Mouse (Mus musculus): Measurements from ENCODE around the gene Chn2.
A peak's percentile ranks its signal among the peaks of the same experiment; 100 is the strongest.

The Chn2 gene

GRCm38 (mm10) chr6:54039357-54039804 is at the start of gene Chn2:
Chn2 (plus strand) TSS chr6:54039554.
- DNase-seq (ENCODE audit: low spot score in 2 of 2), result peak; percentile 36 to 58

- no peak for DNase-seq (ENCODE audit: low spot score in 2 of 2)
These were observed 47.0 kb upstream of the Chn2 start for GRCm38 (mm10) chr6:53992386-53992785.

- no peak for DNase-seq (ENCODE audit: low spot score in 2 of 2)
These were observed 43.8 kb upstream of the Chn2 start for GRCm38 (mm10) chr6:53995519-53995918.

- no peak for DNase-seq (ENCODE audit: low spot score in 2 of 2)
These were observed 43.0 kb upstream of the Chn2 start for GRCm38 (mm10) chr6:53996226-53996955.

GRCm38 (mm10) chr6:54005302-54005701 is 34.1 kb upstream of the Chn2 start:
- DNase-seq (ENCODE audit: low spot score in 2 of 2), result no peak

- no peak for DNase-seq (ENCODE audit: low spot score in 2 of 2)
These were observed 30.8 kb upstream of the Chn2 start for GRCm38 (mm10) chr6:54008448-54009120.

GRCm38 (mm10) chr6:54009293-54009692 is 30.1 kb upstream of the Chn2 start:
- no peak for DNase-seq (ENCODE audit: low spot score in 2 of 2)

GRCm38 (mm10) chr6:54010362-54010761 is 29.0 kb upstream of the Chn2 start:
- no peak for DNase-seq (ENCODE audit: low spot score in 2 of 2)

GRCm38 (mm10) chr6:54012163-54012562 is 27.2 kb upstream of the Chn2 start:
- no peak for DNase-seq (ENCODE audit: low spot score in 2 of 2)

GRCm38 (mm10) chr6:54018038-54018437 is 21.3 kb upstream of the Chn2 start:
- no peak for DNase-seq (ENCODE audit: low spot score in 2 of 2)

GRCm38 (mm10) chr6:54018861-54019260 is 20.5 kb upstream of the Chn2 start:
- DNase-seq (ENCODE audit: low spot score in 2 of 2), result no peak

GRCm38 (mm10) chr6:54021123-54021789 is 18.1 kb upstream of the Chn2 start:
- DNase-seq (ENCODE audit: low spot score in 2 of 2), result no peak

GRCm38 (mm10) chr6:54023846-54024245 is 15.5 kb upstream of the Chn2 start:
- DNase-seq (ENCODE audit: low spot score in 2 of 2), result no peak

- DNase-seq (ENCODE audit: low spot score in 2 of 2), result no peak
These were observed 10.6 kb upstream of the Chn2 start for GRCm38 (mm10) chr6:54028706-54029105.

- no peak for DNase-seq (ENCODE audit: low spot score in 2 of 2)
These were observed 9.0 kb upstream of the Chn2 start for GRCm38 (mm10) chr6:54030351-54030750.

- no peak for DNase-seq (ENCODE audit: low spot score in 2 of 2)
These were observed 8.6 kb upstream of the Chn2 start for GRCm38 (mm10) chr6:54030776-54031175.

- peak; percentile 58 to 72 for DNase-seq (ENCODE audit: low spot score in 2 of 2)
These were observed 4.9 kb upstream of the Chn2 start for GRCm38 (mm10) chr6:54034471-54034870.

GRCm38 (mm10) chr6:54035548-54035947 is 3.8 kb upstream of the Chn2 start:
- no peak for DNase-seq (ENCODE audit: low spot score in 2 of 2)

- no peak for DNase-seq (ENCODE audit: low spot score in 2 of 2)
These were observed 488 bp upstream of the Chn2 start for GRCm38 (mm10) chr6:54038866-54039265.

- peak in 1 of 2 experiments; percentile 50 for DNase-seq (ENCODE audit: low spot score in 2 of 2)
These were observed 572 bp downstream of the Chn2 start for GRCm38 (mm10) chr6:54039805-54040447.

- no peak for DNase-seq (ENCODE audit: low spot score in 2 of 2)
These were observed 1.1 kb downstream of the Chn2 start for GRCm38 (mm10) chr6:54040448-54040844.

- no peak for DNase-seq (ENCODE audit: low spot score in 2 of 2)
These were observed 2.2 kb downstream of the Chn2 start for GRCm38 (mm10) chr6:54041386-54042043.
